ENCODE assay signal across 13 mouse cellular contexts in the genomic region with DNA sequence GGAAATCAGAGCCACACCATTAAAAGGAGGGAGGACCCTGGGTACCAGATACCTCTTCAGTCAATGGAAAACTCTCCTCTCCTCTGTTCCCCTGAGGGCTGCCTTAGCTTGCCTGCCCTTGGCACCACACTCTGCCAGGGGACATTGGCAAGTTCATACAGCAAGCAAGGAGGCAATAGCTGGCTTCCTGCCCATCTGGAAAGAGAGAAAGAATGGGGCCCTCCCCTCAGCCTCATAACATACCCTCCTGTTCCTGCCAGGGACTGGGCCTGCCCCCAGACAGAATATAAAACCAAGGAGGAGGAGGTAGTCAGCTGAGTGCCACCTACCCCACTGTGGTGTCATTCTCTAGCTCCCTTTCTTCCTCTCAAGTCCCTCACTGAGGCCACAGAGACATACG. TPM values are rescaled to one million over a fixed set of nuclear protein-coding genes. Genes with fewer than 3 reads are reported as not detected.
A peak's percentile ranks its signal among the peaks of the same experiment; 100 is the strongest.
DNase-seq lines count a peak whose midpoint lies in the region; ATAC-seq lines count a peak whose summit lies in the region.
"Had no signal": no experiment of that assay in that cellular context is flagged by ENCODE, and none has a peak within 500 bp of the region (broad histone marks: within the 10 kb centered on the region; RNA-seq: fewer than 3 reads in every experiment).

No protein-coding gene starts in this region.

- H3K4me3 ChIP-seq in hindbrain, embryonic 13.5 days, result no peak overlapping the region
- no peak overlapping the region for H3K4me3 ChIP-seq in hindbrain, embryonic 11.5 days (ENCODE audit: low read depth, low read length)
- no peak overlapping the region for H3K4me3 ChIP-seq in neural tube, embryonic 14.5 days (ENCODE audit: low read depth, low read length)
- H3K4me3 ChIP-seq: embryonic facial prominence, embryonic 15.5 days had no signal

- H3K27me3 ChIP-seq in hindbrain, embryonic 13.5 days, result peaks cover 23% of the 10 kb centered on the region
- peaks cover 4% of the 10 kb centered on the region for H3K27me3 ChIP-seq in hindbrain, embryonic 11.5 days (ENCODE audit: control insufficient read depth, insufficient read depth, low read length)
- H3K27me3 ChIP-seq in neural tube, embryonic 14.5 days (ENCODE audit: control insufficient read depth, insufficient read depth, low read length), result peaks cover 5% of the 10 kb centered on the region; the same call in 1 of the 2 replicates

- peak; percentile 46; the same call in 1 of the 2 replicates for ATAC-seq in hindbrain, embryonic 13.5 days (ENCODE audit: low FRiP score)
- ATAC-seq in hindbrain, embryonic 11.5 days (ENCODE audit: low FRiP score), result no peak
- ATAC-seq in neural tube, embryonic 14.5 days (ENCODE audit: low read depth), result peak; percentile 21; the same call in 1 of the 2 replicates

- intact Hi-C loops in left cerebral cortex, postnatal 36 days (cut with DNase I), result no loop called here

- 94% methylated on average over 1 of the region's 1 CpGs for WGBS in hindbrain, embryonic 13.5 days
- 88% methylated on average over 1 of the region's 1 CpGs for WGBS in hindbrain, embryonic 11.5 days
- 46% methylated on average over 1 of the region's 1 CpGs for WGBS in neural tube, embryonic 14.5 days

- no peak overlapping the region for H3K9ac ChIP-seq in hindbrain, embryonic 13.5 days
- H3K9ac ChIP-seq in hindbrain, embryonic 11.5 days (ENCODE audit: low read depth, low read length), result no peak overlapping the region
- no peak overlapping the region for H3K9ac ChIP-seq in neural tube, embryonic 14.5 days (replicated peaks; ENCODE audit: low read depth, low read length)
- H3K9ac ChIP-seq: embryonic facial prominence, embryonic 15.5 days; liver, embryonic 14.5 days had no signal

- H3K4me1 ChIP-seq in hindbrain, embryonic 13.5 days (replicated peaks), result peaks cover 31% of the 10 kb centered on the region
- 0 out of 2 replicates have a peak, but pooled peaks cover 3% of the 10 kb centered on the region for H3K4me1 ChIP-seq in hindbrain, embryonic 11.5 days (replicated peaks; ENCODE audit: control insufficient read depth, insufficient read depth, low read length)
- peaks cover 1% of the 10 kb centered on the region; the same call in 1 of the 2 replicates for H3K4me1 ChIP-seq in neural tube, embryonic 14.5 days (ENCODE audit: control insufficient read depth, insufficient read depth, low read length)

- H3K36me3 ChIP-seq in hindbrain, embryonic 13.5 days, result no peaks in the 10 kb centered on the region
- no peaks in the 10 kb centered on the region for H3K36me3 ChIP-seq in hindbrain, embryonic 11.5 days (ENCODE audit: control insufficient read depth, insufficient read depth, low read length)
- no peaks in the 10 kb centered on the region for H3K36me3 ChIP-seq in neural tube, embryonic 14.5 days (ENCODE audit: control insufficient read depth, insufficient read depth, low read length)
- H3K36me3 ChIP-seq: embryonic facial prominence, embryonic 15.5 days had no signal

- H3K9me3 ChIP-seq in hindbrain, embryonic 13.5 days, result no peaks in the 10 kb centered on the region
- no peaks in the 10 kb centered on the region for H3K9me3 ChIP-seq in hindbrain, embryonic 11.5 days (ENCODE audit: control insufficient read depth, low read length)
- no peaks in the 10 kb centered on the region for H3K9me3 ChIP-seq in neural tube, embryonic 14.5 days (ENCODE audit: control insufficient read depth, low read length)
- H3K9me3 ChIP-seq: embryonic facial prominence, embryonic 15.5 days had no signal

- no peak overlapping the region for H3K4me2 ChIP-seq in hindbrain, embryonic 13.5 days
- H3K4me2 ChIP-seq in hindbrain, embryonic 11.5 days (replicated peaks; ENCODE audit: low read depth, low read length), result no peak overlapping the region
- H3K4me2 ChIP-seq in neural tube, embryonic 14.5 days (ENCODE audit: low read depth, low read length), result no peak overlapping the region
- H3K4me2 ChIP-seq: embryonic facial prominence, embryonic 15.5 days had no signal

- no peak overlapping the region for H3K27ac ChIP-seq in hindbrain, embryonic 13.5 days
- H3K27ac ChIP-seq in hindbrain, embryonic 11.5 days (ENCODE audit: low read depth, low read length), result no peak overlapping the region
- no peak overlapping the region for H3K27ac ChIP-seq in neural tube, embryonic 14.5 days (ENCODE audit: low read depth, low read length)
- H3K27ac ChIP-seq: embryonic facial prominence, embryonic 15.5 days; liver, embryonic 14.5 days had no signal

- DNase-seq in adrenal gland, postnatal 10 days, result peak; percentile 78
- no peak for DNase-seq in adrenal gland, postnatal 4 days (ENCODE audit: low spot score in 2 of 2)
- no peak for DNase-seq in hindbrain, embryonic 11.5 days (ENCODE audit: low spot score)
- DNase-seq in right cerebral cortex, postnatal 10 days (ENCODE audit: low spot score in 2 of 2), result peak; percentile 56 to 66
- DNase-seq in right cerebral cortex, adult 18-20 months, result no peak
- DNase-seq in left cerebral cortex, postnatal 36 days (ENCODE audit: low spot score in 2 of 2), result no peak
- DNase-seq: cerebellum, adult 9-10 months; gastrocnemius, postnatal 14 days had no signal

RNA-seq across cellular contexts. Expression of gene Tns1, which starts 5.1 kb away (rescaled TPM):
- 100 to 1,000 TPM; 284 to 309 TPM for total RNA-seq in adrenal gland, postnatal 10 days (2021)
- 100 to 1,000 TPM; 252 to 275 TPM for total RNA-seq in adrenal gland, postnatal 4 days (2021)
- 10.3 and 13.0 TPM in 2 replicates for polyA plus RNA-seq in hindbrain, embryonic 13.5 days (2015; fragmentation: Nextera tagmentation; extraction: Ambion mirVana)
- polyA plus RNA-seq in hindbrain, embryonic 11.5 days (2014; fragmentation: Nextera tagmentation; extraction: Ambion mirVana), result 16.1 and 17.3 TPM in 2 replicates
- polyA plus RNA-seq in neural tube, embryonic 14.5 days (2014; fragmentation: Nextera tagmentation; extraction: Ambion mirVana), result 11.3 and 12.7 TPM in 2 replicates
- 10 to 100 TPM; 36.1 to 50.9 TPM for total RNA-seq in left cerebral cortex, postnatal 36 days (2021)

RNA-seq across cellular contexts. Expression of gene Rufy4, which starts 6.2 kb away (rescaled TPM):
- total RNA-seq in adrenal gland, postnatal 10 days (2021), result 1 to 10 TPM; 3.4 to 4.3 TPM
- 1 to 10 TPM; 3.9 to 4.0 TPM for total RNA-seq in adrenal gland, postnatal 4 days (2021)
- 0.57 and 0.60 TPM in 2 replicates for polyA plus RNA-seq in hindbrain, embryonic 13.5 days (2015; fragmentation: Nextera tagmentation; extraction: Ambion mirVana)
- 0.56 and 0.66 TPM in 2 replicates for polyA plus RNA-seq in hindbrain, embryonic 11.5 days (2014; fragmentation: Nextera tagmentation; extraction: Ambion mirVana)
- polyA plus RNA-seq in neural tube, embryonic 14.5 days (2014; fragmentation: Nextera tagmentation; extraction: Ambion mirVana), result 0.15 and 0.22 TPM in 2 replicates
- total RNA-seq in left cerebral cortex, postnatal 36 days (2021), result not detected
- total RNA-seq: ES-E14 had no signal

RNA-seq across cellular contexts. Expression of gene Cxcr2, which starts 34.7 kb away (rescaled TPM):
- 1 to 10 TPM in 1 of 2 experiments, under 1 TPM in 1; 0.48 to 1.6 TPM for total RNA-seq in adrenal gland, postnatal 10 days (2021)
- under 1 TPM; 0.45 to 0.68 TPM for total RNA-seq in adrenal gland, postnatal 4 days (2021)
- 0.10 and 0.17 TPM in 2 replicates for polyA plus RNA-seq in hindbrain, embryonic 13.5 days (2015; fragmentation: Nextera tagmentation; extraction: Ambion mirVana)
- 0.05 and 0.10 TPM in 2 replicates for polyA plus RNA-seq in hindbrain, embryonic 11.5 days (2014; fragmentation: Nextera tagmentation; extraction: Ambion mirVana)
- 0.07 and 0.08 TPM in 2 replicates for polyA plus RNA-seq in neural tube, embryonic 14.5 days (2014; fragmentation: Nextera tagmentation; extraction: Ambion mirVana)
- under 1 TPM in 1 of 2 experiments, not detected in 1; 0.10 TPM for total RNA-seq in left cerebral cortex, postnatal 36 days (2021)
- total RNA-seq: gastrocnemius, postnatal 14 days had no signal

Comparison
In these comparisons a context has a peak if more than half of its experiments do, and no peak if none do; other contexts are left out.
1. DNase-seq: peak in adrenal gland, postnatal 10 days (single experiment) and right cerebral cortex, postnatal 10 days (2 of 2); none in adrenal gland, postnatal 4 days (0 of 2), hindbrain, embryonic 11.5 days (single experiment), right cerebral cortex, adult 18-20 months (single experiment) and left cerebral cortex, postnatal 36 days (0 of 2).
2. RNA of gene Tns1, which starts 5.1 kb away (total RNA-seq): 284 to 309 TPM in adrenal gland, postnatal 10 days and 252 to 275 TPM in adrenal gland, postnatal 4 days; 36.1 to 50.9 TPM in left cerebral cortex, postnatal 36 days; every median in the first group is over 4 times any median in the second.
3. RNA of gene Rufy4, which starts 6.2 kb away (total RNA-seq): 3.4 to 4.3 TPM in adrenal gland, postnatal 10 days and 3.9 to 4.0 TPM in adrenal gland, postnatal 4 days; not detected in left cerebral cortex, postnatal 36 days; every median in the first group is over 4 times any median in the second.